Mouse (Mus musculus) hindbrain, embryonic 12.5 days (tissue): ENCODE results near the gene Ebf4. TPM values are rescaled to one million over a fixed set of nuclear protein-coding genes. Genes with fewer than 3 reads are reported as not detected.
A peak's percentile ranks its signal among the peaks of the same experiment; 100 is the strongest.

Source experiments
- ATAC-seq: fragments of 200-750 bp; cut with Nextera tagmentation; 2 replicates; pipeline ENCODE4 v1.8.0; 2017; ENCODE audit warnings: moderate TSS enrichment; ENCODE audit not compliant: low FRiP score
- H3K27ac ChIP-seq: fragments of 300-500 bp; sonication (generic); 2 replicates; pipeline ENCODE4 v1.5.1; 2016; ENCODE audit warnings: mild to moderate bottlenecking
- H3K27me3 ChIP-seq: fragments of 300-500 bp; sonication (generic); 2 replicates; pipeline ENCODE4 v1.6.1; 2016; ENCODE audit warnings: mild to moderate bottlenecking
- H3K36me3 ChIP-seq: fragments of 300-500 bp; sonication (generic); 2 replicates; pipeline ENCODE4 v1.6.1; 2016; ENCODE audit warnings: mild to moderate bottlenecking
- H3K4me1 ChIP-seq: fragments of 300-500 bp; sonication (generic); 2 replicates; pipeline ENCODE4 v1.6.1; 2016
- H3K4me2 ChIP-seq: fragments of 300-500 bp; sonication (generic); replicated peaks from 2 replicates; pipeline ENCODE4 v1.6.1; 2016; ENCODE audit warnings: mild to moderate bottlenecking
- H3K4me3 ChIP-seq: fragments of 300-500 bp; sonication (generic); 2 replicates; pipeline ENCODE4 v1.5.1; 2016; ENCODE audit warnings: mild to moderate bottlenecking
- H3K9ac ChIP-seq: fragments of 300-500 bp; sonication (generic); 2 replicates; pipeline ENCODE4 v1.6.1; 2016; ENCODE audit warnings: mild to moderate bottlenecking, moderate library complexity
- H3K9me3 ChIP-seq: fragments of 300-500 bp; sonication (generic); replicated peaks from 2 replicates; pipeline ENCODE4 v1.6.1; 2016; ENCODE audit warnings: mild to moderate bottlenecking
- WGBS: fragments of 180-500 bp; shearing (Covaris S2); methylation state at CpG from one replicate; pipeline ENCODE4 v1.1.7; 2016; 5-methylcytosine and 5-hydroxymethylcytosine counted together
- polyA plus RNA-seq: library from polyadenylated mRNA; unstranded; fragments of >200 nt; fragmentation: Nextera tagmentation; extraction: Ambion mirVana; gene quantifications from 2 replicates; pipeline ENCODE4 v1.2.1, GENCODE M21; 2016

The Ebf4 gene
- polyA plus RNA-seq, 1 experiment from 2014 or later = 3.4 TPM

- no peak for ATAC-seq
- H3K27ac ChIP-seq = no peak overlapping the region
- peaks cover 21% of the 10 kb centered on the region for H3K27me3 ChIP-seq
- H3K36me3 ChIP-seq = no peaks in the 10 kb centered on the region
- H3K4me1 ChIP-seq = peaks cover 38% of the 10 kb centered on the region
- H3K4me3 ChIP-seq = no peak overlapping the region
- H3K9me3 ChIP-seq = no peaks in the 10 kb centered on the region
- WGBS = 79% methylated on average over 9 of the region's 9 CpGs
- H3K9ac ChIP-seq = no peak overlapping the region
- H3K4me2 ChIP-seq = no peak overlapping the region
Measured at GRCm38 (mm10) chr2:130297580-130297979, 2.6 kb downstream of the Ebf4 start.

- Histone ChIP-seq H3K4me3 (no peak overlapping the region), H3K9ac (no peak overlapping the region), H3K9me3 (no peaks in the 10 kb centered on the region), H3K36me3 (peaks cover 25% of the 10 kb centered on the region), H3K27ac (no peak overlapping the region), H3K4me2 (no peak overlapping the region), H3K27me3 (no peaks in the 10 kb centered on the region; the same call in 1 of the 2 replicates), H3K4me1 (0 out of 2 replicates have a peak, but pooled peaks cover 2% of the 10 kb centered on the region)
- no peak for ATAC-seq
- WGBS = 48% methylated on average over 4 of the region's 4 CpGs
Measured at GRCm38 (mm10) chr2:130303014-130303413, 8.0 kb downstream of the Ebf4 start.

GRCm38 (mm10) chr2:130327057-130327456 lies 32.1 kb downstream of the Ebf4 start:
- Histone ChIP-seq H3K9me3 (no peaks in the 10 kb centered on the region), H3K27me3 (no peaks in the 10 kb centered on the region)

GRCm38 (mm10) chr2:130329502-130329901 lies 34.5 kb downstream of the Ebf4 start:
- no peaks in the 10 kb centered on the region for H3K36me3 ChIP-seq
- H3K9me3 ChIP-seq = no peaks in the 10 kb centered on the region
- no peak overlapping the region for H3K27ac ChIP-seq
- H3K4me2 ChIP-seq = no peak overlapping the region
- no peaks in the 10 kb centered on the region for H3K27me3 ChIP-seq
- H3K4me3 ChIP-seq = no peak overlapping the region
- H3K4me1 ChIP-seq = no peaks in the 10 kb centered on the region
- no peak overlapping the region for H3K9ac ChIP-seq
- no peak for ATAC-seq
- WGBS = 91% methylated on average over 2 of the region's 2 CpGs

More at GRCm38 (mm10) chr2:130327057-130327456, 32.1 kb downstream of the Ebf4 start:
- Histone ChIP-seq H3K9ac (no peak overlapping the region), H3K36me3 (no peaks in the 10 kb centered on the region), H3K4me3 (no peak overlapping the region), H3K4me1 (no peaks in the 10 kb centered on the region), H3K4me2 (no peak overlapping the region), H3K27ac (no peak overlapping the region)
- WGBS = 50% methylated on average over 1 of the region's 1 CpGs
- no peak for ATAC-seq

- no peaks in the 10 kb centered on the region for H3K36me3 ChIP-seq
- H3K27ac ChIP-seq = no peak overlapping the region
- H3K4me1 ChIP-seq = no peaks in the 10 kb centered on the region
- no peak for ATAC-seq
- no peak overlapping the region for H3K4me2 ChIP-seq
- no peaks in the 10 kb centered on the region for H3K9me3 ChIP-seq
- H3K27me3 ChIP-seq = no peaks in the 10 kb centered on the region
- no peak overlapping the region for H3K4me3 ChIP-seq
- WGBS = 82% methylated on average over 6 of the region's 6 CpGs
- no peak overlapping the region for H3K9ac ChIP-seq
Measured at GRCm38 (mm10) chr2:130335112-130335511, 40.1 kb downstream of the Ebf4 start.

- no peak overlapping the region for H3K4me2 ChIP-seq
- no peak overlapping the region for H3K4me3 ChIP-seq
- H3K4me1 ChIP-seq = no peaks in the 10 kb centered on the region
- ATAC-seq = no peak
- H3K9ac ChIP-seq = no peak overlapping the region
- 88% methylated on average over 8 of the region's 8 CpGs for WGBS
- H3K36me3 ChIP-seq = no peaks in the 10 kb centered on the region
- no peaks in the 10 kb centered on the region for H3K9me3 ChIP-seq
- no peaks in the 10 kb centered on the region for H3K27me3 ChIP-seq
- H3K27ac ChIP-seq = no peak overlapping the region
Measured at GRCm38 (mm10) chr2:130340464-130341219, 45.7 kb downstream of the Ebf4 start.

- no peaks in the 10 kb centered on the region for H3K4me1 ChIP-seq
- no peak overlapping the region for H3K27ac ChIP-seq
- no peaks in the 10 kb centered on the region for H3K27me3 ChIP-seq
- 94% methylated on average over 7 of the region's 7 CpGs for WGBS
- H3K9ac ChIP-seq = no peak overlapping the region
- no peaks in the 10 kb centered on the region for H3K36me3 ChIP-seq
- H3K9me3 ChIP-seq = no peaks in the 10 kb centered on the region
- no peak overlapping the region for H3K4me3 ChIP-seq
- no peak overlapping the region for H3K4me2 ChIP-seq
- no peak for ATAC-seq
Measured at GRCm38 (mm10) chr2:130341220-130341580, 46.2 kb downstream of the Ebf4 start.

- Histone ChIP-seq H3K36me3 (no peaks in the 10 kb centered on the region), H3K27ac (no peak overlapping the region), H3K4me1 (peaks cover 8% of the 10 kb centered on the region), H3K27me3 (no peaks in the 10 kb centered on the region), H3K9ac (no peak overlapping the region), H3K9me3 (no peaks in the 10 kb centered on the region), H3K4me3 (no peak overlapping the region), H3K4me2 (no peak overlapping the region)
- no peak for ATAC-seq
- 87% methylated on average over 3 of the region's 3 CpGs for WGBS
Measured at GRCm38 (mm10) chr2:130350376-130350775, 55.4 kb downstream of the Ebf4 start.

GRCm38 (mm10) chr2:130351758-130352339 lies 56.9 kb downstream of the Ebf4 start:
- no peaks in the 10 kb centered on the region for H3K27me3 ChIP-seq
- H3K4me1 ChIP-seq = peaks cover 8% of the 10 kb centered on the region
- no peaks in the 10 kb centered on the region for H3K36me3 ChIP-seq
- no peak overlapping the region for H3K4me3 ChIP-seq
- no peaks in the 10 kb centered on the region for H3K9me3 ChIP-seq
- WGBS = 26% methylated on average over 5 of the region's 5 CpGs
- 0 out of 2 replicates have a peak overlapping the region, but pooled peaks have one; percentile 11 for H3K4me2 ChIP-seq
- no peak overlapping the region for H3K9ac ChIP-seq
- ATAC-seq = peak; percentile 92
- H3K27ac ChIP-seq = no peak overlapping the region

GRCm38 (mm10) chr2:130353411-130353810 lies 58.4 kb downstream of the Ebf4 start:
- peaks cover 8% of the 10 kb centered on the region for H3K4me1 ChIP-seq
- H3K9me3 ChIP-seq = no peaks in the 10 kb centered on the region
- no peak overlapping the region for H3K9ac ChIP-seq
- H3K27ac ChIP-seq = no peak overlapping the region
- H3K4me3 ChIP-seq = no peak overlapping the region
- H3K36me3 ChIP-seq = no peaks in the 10 kb centered on the region
- WGBS = 93% methylated on average over 8 of the region's 8 CpGs
- H3K27me3 ChIP-seq = peaks cover 4% of the 10 kb centered on the region; the same call in 1 of the 2 replicates
- no peak overlapping the region for H3K4me2 ChIP-seq
- no peak for ATAC-seq

- no peak for ATAC-seq
- no peak overlapping the region for H3K4me3 ChIP-seq
- H3K27me3 ChIP-seq = peaks cover 9% of the 10 kb centered on the region; the same call in 1 of the 2 replicates
- no peaks in the 10 kb centered on the region for H3K36me3 ChIP-seq
- no peak overlapping the region for H3K27ac ChIP-seq
- no peak overlapping the region for H3K9ac ChIP-seq
- peaks cover 8% of the 10 kb centered on the region for H3K4me1 ChIP-seq
- H3K9me3 ChIP-seq = no peaks in the 10 kb centered on the region
- WGBS = 65% methylated on average over 3 of the region's 3 CpGs
- no peak overlapping the region for H3K4me2 ChIP-seq
Measured at GRCm38 (mm10) chr2:130353889-130354288, 58.9 kb downstream of the Ebf4 start.

- H3K4me3 ChIP-seq = no peak overlapping the region
- H3K27me3 ChIP-seq = peaks cover 44% of the 10 kb centered on the region
- WGBS = 90% methylated on average over 5 of the region's 5 CpGs
- no peak overlapping the region for H3K9ac ChIP-seq
- ATAC-seq = no peak
- H3K4me1 ChIP-seq = peaks cover 2% of the 10 kb centered on the region
- no peak overlapping the region for H3K4me2 ChIP-seq
- H3K36me3 ChIP-seq = no peaks in the 10 kb centered on the region
- no peak overlapping the region for H3K27ac ChIP-seq
- H3K9me3 ChIP-seq = no peaks in the 10 kb centered on the region
Measured at GRCm38 (mm10) chr2:130357551-130357950, 62.6 kb downstream of the Ebf4 start.

GRCm38 (mm10) chr2:130358852-130359251 lies 63.9 kb downstream of the Ebf4 start:
- H3K4me1 ChIP-seq = peaks cover 2% of the 10 kb centered on the region
- H3K27me3 ChIP-seq = peaks cover 57% of the 10 kb centered on the region
- H3K36me3 ChIP-seq = no peaks in the 10 kb centered on the region
- peak; percentile 21; the same call in 1 of the 2 replicates for ATAC-seq
- H3K9me3 ChIP-seq = no peaks in the 10 kb centered on the region
- H3K4me2 ChIP-seq = no peak overlapping the region
- H3K9ac ChIP-seq = no peak overlapping the region
- no peak overlapping the region for H3K27ac ChIP-seq
- no peak overlapping the region for H3K4me3 ChIP-seq
- 21% methylated on average over 5 of the region's 5 CpGs for WGBS
